Mouse (Mus musculus) urinary bladder, adult 2 months (tissue): ENCODE results near the gene Gapdh. TPM values are rescaled to one million over a fixed set of nuclear protein-coding genes. Genes with fewer than 3 reads are reported as not detected.

Experiments
- DNase-seq: peaks from one replicate; pipeline ENCODE4 v3.0.0; 2022; ENCODE audit warnings: low spot score
- polyA plus RNA-seq: library from polyadenylated mRNA; depleted of rRNA; stranded (reverse); fragments of >200 nt; gene quantifications from 2 replicates; pipeline ENCODE4 v1.2.3, GENCODE M21; 2012

The Gapdh gene
- polyA plus RNA-seq, 1 experiment, result 2,278 TPM

- no peak for DNase-seq
Observed at GRCm38 (mm10) chr6:125149569-125149950, 16.7 kb downstream of the Gapdh start.

- no peak for DNase-seq
Observed at GRCm38 (mm10) chr6:125148926-125149568, 17.2 kb downstream of the Gapdh start.

- no peak for DNase-seq
Observed at GRCm38 (mm10) chr6:125148251-125148925, 17.9 kb downstream of the Gapdh start.

GRCm38 (mm10) chr6:125147329-125147728 lies 18.9 kb downstream of the Gapdh start:
- no peak for DNase-seq

- DNase-seq, result no peak
Observed at GRCm38 (mm10) chr6:125146797-125147196, 19.5 kb downstream of the Gapdh start.

GRCm38 (mm10) chr6:125146148-125146547 lies 20.1 kb downstream of the Gapdh start:
- DNase-seq, result no peak

GRCm38 (mm10) chr6:125145479-125145951 lies 20.8 kb downstream of the Gapdh start:
- no peak for DNase-seq

- DNase-seq, result no peak
Observed at GRCm38 (mm10) chr6:125145001-125145400, 21.3 kb downstream of the Gapdh start, which contains the start of gene Iffo1. Gene Iffo1, plus strand, starts transcription at chr6:125145241.

GRCm38 (mm10) chr6:125143904-125144303 lies 22.4 kb downstream of the Gapdh start:
- no peak for DNase-seq

- no peak for DNase-seq
Observed at GRCm38 (mm10) chr6:125143128-125143527, 23.1 kb downstream of the Gapdh start.

GRCm38 (mm10) chr6:125142436-125142835 lies 23.8 kb downstream of the Gapdh start:
- DNase-seq, result no peak

GRCm38 (mm10) chr6:125139747-125140146 lies 26.5 kb downstream of the Gapdh start:
- no peak for DNase-seq

- DNase-seq, result no peak
Observed at GRCm38 (mm10) chr6:125137002-125137671, 29.1 kb downstream of the Gapdh start.

- no peak for DNase-seq
Observed at GRCm38 (mm10) chr6:125132470-125132869, 33.8 kb downstream of the Gapdh start.

- DNase-seq, result peak; percentile 72
Observed at GRCm38 (mm10) chr6:125131302-125132156, 34.7 kb downstream of the Gapdh start, which contains the start of gene Nop2. Gene Nop2, plus strand, starts transcription at chr6:125131909.

GRCm38 (mm10) chr6:125129710-125130402 lies 36.4 kb downstream of the Gapdh start:
- DNase-seq, result no peak

- no peak for DNase-seq
Observed at GRCm38 (mm10) chr6:125128724-125129123, 37.5 kb downstream of the Gapdh start.

- no peak for DNase-seq
Observed at GRCm38 (mm10) chr6:125119387-125119786, 46.9 kb downstream of the Gapdh start.

GRCm38 (mm10) chr6:125112553-125112952 lies 53.7 kb downstream of the Gapdh start:
- no peak for DNase-seq
